Mouse (Mus musculus): Measurements from ENCODE around the gene Akap6. TPM values are rescaled to one million over a fixed set of nuclear protein-coding genes. Genes with fewer than 3 reads are reported as not detected.

Akap6 gene
- polyA plus RNA-seq, 1 experiment from 2014 or later: 22.6 TPM

- no peak overlapping the region for H3K9ac ChIP-seq (replicated peaks; ENCODE audit: low read depth, low read length)
Measured at GRCm38 (mm10) chr12:52790350-52790768, 91.2 kb downstream of the Akap6 start.

GRCm38 (mm10) chr12:52794131-52794530 is 94.9 kb downstream of the Akap6 start:
- peaks cover 20% of the 10 kb centered on the region for H3K4me1 ChIP-seq (replicated peaks; ENCODE audit: control insufficient read depth, insufficient read depth, low read length)
- no peaks in the 10 kb centered on the region for H3K9me3 ChIP-seq (ENCODE audit: control insufficient read depth, low read length)
- 85% methylated on average over 4 of the region's 4 CpGs for WGBS
- no peak overlapping the region for H3K4me3 ChIP-seq (replicated peaks; ENCODE audit: low read length)
- no peak for ATAC-seq
- H3K9ac ChIP-seq (replicated peaks; ENCODE audit: low read depth, low read length): no peak overlapping the region
- H3K27ac ChIP-seq (ENCODE audit: low read length): no peak overlapping the region
- H3K36me3 ChIP-seq (ENCODE audit: control insufficient read depth, insufficient read depth): no peaks in the 10 kb centered on the region; the same call in 1 of the 2 replicates
- H3K27me3 ChIP-seq (replicated peaks; ENCODE audit: control insufficient read depth, insufficient read depth, low read length): no peaks in the 10 kb centered on the region
- H3K4me2 ChIP-seq (ENCODE audit: low read length): no peak overlapping the region

More at GRCm38 (mm10) chr12:52790350-52790768, 91.2 kb downstream of the Akap6 start:
- no peaks in the 10 kb centered on the region for H3K27me3 ChIP-seq (replicated peaks; ENCODE audit: control insufficient read depth, insufficient read depth, low read length)
- ATAC-seq: peak; percentile 49
- peaks cover 24% of the 10 kb centered on the region for H3K4me1 ChIP-seq (replicated peaks; ENCODE audit: control insufficient read depth, insufficient read depth, low read length)
- no peak overlapping the region for H3K4me2 ChIP-seq (ENCODE audit: low read length)
- H3K36me3 ChIP-seq (ENCODE audit: control insufficient read depth, insufficient read depth): no peaks in the 10 kb centered on the region
- 11% methylated on average over 8 of the region's 8 CpGs for WGBS
- no peak overlapping the region for H3K4me3 ChIP-seq (replicated peaks; ENCODE audit: low read length)
- no peaks in the 10 kb centered on the region for H3K9me3 ChIP-seq (ENCODE audit: control insufficient read depth, low read length)
- H3K27ac ChIP-seq (ENCODE audit: low read length): no peak overlapping the region

- Histone ChIP-seq H3K27ac (ENCODE audit: low read length) (no peak overlapping the region), H3K27me3 (replicated peaks; ENCODE audit: control insufficient read depth, insufficient read depth, low read length) (no peaks in the 10 kb centered on the region), H3K4me1 (replicated peaks; ENCODE audit: control insufficient read depth, insufficient read depth, low read length) (peaks cover 6% of the 10 kb centered on the region), H3K9me3 (ENCODE audit: control insufficient read depth, low read length) (no peaks in the 10 kb centered on the region), H3K4me3 (replicated peaks; ENCODE audit: low read length) (no peak overlapping the region), H3K4me2 (ENCODE audit: low read length) (no peak overlapping the region), H3K9ac (replicated peaks; ENCODE audit: low read depth, low read length) (no peak overlapping the region), H3K36me3 (ENCODE audit: control insufficient read depth, insufficient read depth) (no peaks in the 10 kb centered on the region; the same call in 1 of the 2 replicates)
- ATAC-seq: no peak
- 85% methylated on average over 18 of the region's 18 CpGs for WGBS
Measured at GRCm38 (mm10) chr12:52795551-52796470, 96.6 kb downstream of the Akap6 start.

- Histone ChIP-seq H3K27me3 (replicated peaks; ENCODE audit: control insufficient read depth, insufficient read depth, low read length) (no peaks in the 10 kb centered on the region), H3K9ac (replicated peaks; ENCODE audit: low read depth, low read length) (no peak overlapping the region), H3K9me3 (ENCODE audit: control insufficient read depth, low read length) (no peaks in the 10 kb centered on the region), H3K27ac (ENCODE audit: low read length) (no peak overlapping the region), H3K36me3 (ENCODE audit: control insufficient read depth, insufficient read depth) (no peaks in the 10 kb centered on the region; the same call in 1 of the 2 replicates), H3K4me1 (replicated peaks; ENCODE audit: control insufficient read depth, insufficient read depth, low read length) (peaks cover under 1% of the 10 kb centered on the region), H3K4me2 (ENCODE audit: low read length) (no peak overlapping the region), H3K4me3 (replicated peaks; ENCODE audit: low read length) (no peak overlapping the region)
- WGBS: 26% methylated on average over 4 of the region's 4 CpGs
- ATAC-seq: no peak
Measured at GRCm38 (mm10) chr12:52796471-52796795, 97.2 kb downstream of the Akap6 start.

DNA sequence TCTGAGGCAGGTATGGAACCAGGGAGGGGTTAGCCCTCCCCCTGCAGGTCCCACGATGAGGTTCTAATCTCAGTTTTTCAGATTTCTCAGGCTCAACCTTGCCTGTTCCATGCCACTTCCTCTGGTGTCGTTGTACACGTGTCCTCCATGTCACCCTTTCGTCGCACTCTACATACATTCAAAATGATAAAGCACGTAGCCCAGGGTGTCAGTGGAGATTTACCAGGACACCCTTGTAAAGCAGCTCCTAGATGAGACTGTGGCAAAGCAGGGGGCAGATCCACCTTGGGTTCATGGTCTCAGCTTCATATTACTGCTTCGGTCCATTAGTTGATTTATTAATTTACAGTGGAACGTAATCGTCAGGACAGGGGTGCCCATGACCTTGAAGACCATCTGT is 100.5 kb downstream of the Akap6 start:
- Histone ChIP-seq H3K36me3 (ENCODE audit: control insufficient read depth, insufficient read depth) (no peaks in the 10 kb centered on the region; the same call in 1 of the 2 replicates), H3K27me3 (replicated peaks; ENCODE audit: control insufficient read depth, insufficient read depth, low read length) (no peaks in the 10 kb centered on the region), H3K4me1 (replicated peaks; ENCODE audit: control insufficient read depth, insufficient read depth, low read length) (no peaks in the 10 kb centered on the region), H3K9ac (replicated peaks; ENCODE audit: low read depth, low read length) (no peak overlapping the region), H3K9me3 (ENCODE audit: control insufficient read depth, low read length) (no peaks in the 10 kb centered on the region), H3K27ac (ENCODE audit: low read length) (no peak overlapping the region), H3K4me2 (ENCODE audit: low read length) (no peak overlapping the region), H3K4me3 (replicated peaks; ENCODE audit: low read length) (no peak overlapping the region)
- WGBS: 95% methylated on average over 9 of the region's 9 CpGs
- ATAC-seq: no peak

- Histone ChIP-seq H3K4me1 (replicated peaks; ENCODE audit: control insufficient read depth, insufficient read depth, low read length) (no peaks in the 10 kb centered on the region), H3K9ac (replicated peaks; ENCODE audit: low read depth, low read length) (no peak overlapping the region), H3K27me3 (replicated peaks; ENCODE audit: control insufficient read depth, insufficient read depth, low read length) (no peaks in the 10 kb centered on the region), H3K4me3 (replicated peaks; ENCODE audit: low read length) (no peak overlapping the region), H3K36me3 (ENCODE audit: control insufficient read depth, insufficient read depth) (peaks cover 2% of the 10 kb centered on the region; the same call in 1 of the 2 replicates), H3K4me2 (ENCODE audit: low read length) (no peak overlapping the region), H3K9me3 (ENCODE audit: control insufficient read depth, low read length) (no peaks in the 10 kb centered on the region), H3K27ac (ENCODE audit: low read length) (no peak overlapping the region)
- no peak for ATAC-seq
- WGBS: 67% methylated on average over 3 of the region's 3 CpGs
Measured at GRCm38 (mm10) chr12:52806273-52806672, 107.1 kb downstream of the Akap6 start.

- ATAC-seq: peak; percentile 47; the same call in 1 of the 2 replicates
- Histone ChIP-seq H3K4me3 (replicated peaks; ENCODE audit: low read length) (no peak overlapping the region), H3K27me3 (replicated peaks; ENCODE audit: control insufficient read depth, insufficient read depth, low read length) (no peaks in the 10 kb centered on the region), H3K27ac (ENCODE audit: low read length) (no peak overlapping the region), H3K36me3 (ENCODE audit: control insufficient read depth, insufficient read depth) (no peaks in the 10 kb centered on the region), H3K4me2 (ENCODE audit: low read length) (no peak overlapping the region), H3K9me3 (ENCODE audit: control insufficient read depth, low read length) (no peaks in the 10 kb centered on the region), H3K4me1 (replicated peaks; ENCODE audit: control insufficient read depth, insufficient read depth, low read length) (peaks cover 6% of the 10 kb centered on the region), H3K9ac (replicated peaks; ENCODE audit: low read depth, low read length) (no peak overlapping the region)
- WGBS: 55% methylated on average over 7 of the region's 7 CpGs
Measured at GRCm38 (mm10) chr12:52818588-52818987, 119.4 kb downstream of the Akap6 start.

GRCm38 (mm10) chr12:52824774-52825173 is 125.6 kb downstream of the Akap6 start:
- no peak overlapping the region for H3K4me3 ChIP-seq (replicated peaks; ENCODE audit: low read length)
- 91% methylated on average over 5 of the region's 5 CpGs for WGBS

GRCm38 (mm10) chr12:52828944-52829736 is 130.0 kb downstream of the Akap6 start:
- Histone ChIP-seq H3K4me3 (replicated peaks; ENCODE audit: low read length) (no peak overlapping the region), H3K36me3 (ENCODE audit: control insufficient read depth, insufficient read depth) (no peaks in the 10 kb centered on the region), H3K27ac (ENCODE audit: low read length) (no peak overlapping the region), H3K9ac (replicated peaks; ENCODE audit: low read depth, low read length) (no peak overlapping the region), H3K27me3 (replicated peaks; ENCODE audit: control insufficient read depth, insufficient read depth, low read length) (no peaks in the 10 kb centered on the region), H3K4me2 (ENCODE audit: low read length) (no peak overlapping the region), H3K9me3 (ENCODE audit: control insufficient read depth, low read length) (no peaks in the 10 kb centered on the region), H3K4me1 (replicated peaks; ENCODE audit: control insufficient read depth, insufficient read depth, low read length) (peaks cover 8% of the 10 kb centered on the region)
- WGBS: 77% methylated on average over 14 of the region's 14 CpGs
- no peak for ATAC-seq

More at GRCm38 (mm10) chr12:52824774-52825173, 125.6 kb downstream of the Akap6 start:
- H3K9ac ChIP-seq (replicated peaks; ENCODE audit: low read depth, low read length): no peak overlapping the region
- no peaks in the 10 kb centered on the region for H3K4me1 ChIP-seq (replicated peaks; ENCODE audit: control insufficient read depth, insufficient read depth, low read length)
- no peaks in the 10 kb centered on the region for H3K9me3 ChIP-seq (ENCODE audit: control insufficient read depth, low read length)
- no peak overlapping the region for H3K27ac ChIP-seq (ENCODE audit: low read length)
- H3K4me2 ChIP-seq (ENCODE audit: low read length): no peak overlapping the region
- H3K27me3 ChIP-seq (replicated peaks; ENCODE audit: control insufficient read depth, insufficient read depth, low read length): no peaks in the 10 kb centered on the region
- no peaks in the 10 kb centered on the region for H3K36me3 ChIP-seq (ENCODE audit: control insufficient read depth, insufficient read depth)
- no peak for ATAC-seq
